Mouse (Mus musculus) c-Kit-negative CD71-positive TER-119-positive erythroid progenitor cells, embryonic 14.5 days (primary cell): ENCODE data around the gene Gm20708.
A peak's percentile ranks its signal among the peaks of the same experiment; 100 is the strongest.
"Not testable (repeated sequence)": the region's sequence is repeated elsewhere in the genome, so short reads cannot be mapped to it uniquely, and the experiment has no call there.

Experiments used
- DNase-seq: peaks from one replicate; pipeline ENCODE4 v3.0.0-alpha.2; 2013; ENCODE audit warnings: low read depth, low spot score

The Gm20708 gene

DNA sequence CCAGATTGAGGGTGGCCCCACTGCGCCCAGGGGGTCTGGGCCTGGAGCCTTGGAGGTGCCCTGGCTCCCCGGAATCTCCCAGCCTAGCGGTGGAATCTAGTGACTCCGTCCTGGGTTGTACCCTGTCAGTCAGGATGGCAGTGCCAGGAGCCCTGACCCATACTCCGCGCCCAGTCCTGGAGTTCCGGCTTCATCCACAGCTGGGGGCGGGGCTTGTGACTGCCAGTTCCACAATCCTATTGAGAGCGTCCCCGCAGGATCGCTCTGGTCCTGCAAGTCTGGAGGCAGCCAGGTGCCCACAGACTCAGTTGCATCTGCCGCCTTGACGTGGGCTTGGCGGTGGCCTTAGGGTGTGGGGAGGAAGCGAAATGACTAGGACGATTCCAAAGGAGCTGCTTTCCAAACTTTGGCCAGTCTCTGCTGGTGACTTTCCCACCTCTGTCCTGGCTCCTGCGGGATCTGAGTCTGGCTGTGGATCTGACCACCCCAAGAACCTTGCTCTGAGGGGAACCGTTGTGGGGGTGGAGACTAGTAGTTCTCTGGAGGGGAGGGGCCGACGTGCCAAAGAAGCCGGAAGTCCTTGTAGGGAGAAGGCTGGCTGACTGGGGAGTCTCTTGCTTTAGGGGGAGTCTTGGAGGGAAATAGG lies 1.1 kb downstream of the Gm20708 start:
- DNase-seq: peak; percentile 76

DNA sequence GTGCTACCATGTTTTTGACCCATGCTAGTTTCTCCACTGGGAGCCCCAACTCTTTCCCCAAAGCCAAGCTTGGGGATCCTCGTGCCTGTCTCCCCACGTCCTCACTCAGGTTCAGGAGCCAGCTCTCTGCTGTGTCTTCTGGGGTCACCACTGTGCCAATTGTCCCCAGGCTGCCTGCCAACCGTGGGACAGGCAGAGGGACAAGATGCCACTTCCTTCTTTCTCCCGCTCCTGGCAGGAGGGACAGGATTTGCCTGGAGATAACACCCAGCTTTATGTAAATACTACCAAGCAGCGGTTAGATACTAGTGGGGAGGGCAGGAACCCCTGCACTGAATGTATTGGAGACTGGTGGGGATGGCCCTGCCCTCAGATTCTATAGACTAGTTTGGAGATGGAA lies 4.4 kb downstream of the Gm20708 start:
- DNase-seq: no peak

DNA sequence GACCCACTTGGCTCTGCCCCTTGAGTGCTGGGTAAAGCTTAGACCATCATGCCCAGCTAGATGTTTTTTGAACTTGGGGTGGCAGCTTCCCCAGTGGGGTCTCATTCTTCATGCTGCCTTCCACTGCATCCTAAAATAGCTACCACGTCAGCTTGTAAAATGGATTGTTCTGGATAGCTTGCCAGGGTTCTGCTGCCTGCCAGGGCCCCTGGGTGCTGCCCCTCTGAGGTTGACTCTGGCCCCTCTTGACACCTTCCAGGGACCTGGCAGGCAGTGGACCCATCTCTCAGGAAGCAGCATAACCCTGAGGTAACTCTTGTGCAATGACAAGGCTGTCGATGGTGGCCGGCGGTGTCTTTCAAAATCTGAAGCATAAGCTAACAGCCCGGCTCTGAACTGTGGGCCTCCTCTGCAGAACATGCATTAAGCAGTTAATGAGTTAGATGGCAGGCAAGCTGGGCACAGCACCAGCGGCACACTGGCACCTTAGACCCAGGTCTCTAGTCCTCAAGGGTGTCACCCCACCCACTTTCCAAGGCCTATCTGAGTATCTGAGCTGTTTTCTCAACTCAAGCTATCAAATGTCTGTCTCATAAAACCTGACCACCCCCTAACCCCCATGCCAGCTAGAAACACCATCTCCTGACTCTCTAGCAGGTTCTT lies 5.4 kb downstream of the Gm20708 start:
- no peak for DNase-seq

DNA sequence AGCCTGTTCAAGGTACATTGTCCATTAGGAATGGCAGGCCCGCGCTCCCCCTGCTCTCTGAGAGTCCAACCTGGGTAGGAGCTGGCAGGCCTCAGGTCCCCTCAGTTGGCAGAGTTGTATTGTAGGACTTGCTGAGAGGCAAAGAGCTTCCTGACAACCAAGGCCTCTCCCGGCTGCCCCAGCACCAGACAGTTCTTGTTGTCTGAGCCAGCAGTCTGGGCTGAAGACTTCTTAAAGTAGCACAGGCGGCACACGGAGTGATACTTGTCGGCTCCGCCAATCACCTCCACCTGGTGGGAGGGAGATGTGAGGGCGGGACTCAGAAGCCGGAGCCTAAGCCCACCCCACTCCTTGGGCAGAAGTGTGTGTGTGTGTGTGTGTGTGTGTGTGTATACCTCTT lies 6.4 kb downstream of the Gm20708 start:
- DNase-seq: not testable (repeated sequence)

DNA sequence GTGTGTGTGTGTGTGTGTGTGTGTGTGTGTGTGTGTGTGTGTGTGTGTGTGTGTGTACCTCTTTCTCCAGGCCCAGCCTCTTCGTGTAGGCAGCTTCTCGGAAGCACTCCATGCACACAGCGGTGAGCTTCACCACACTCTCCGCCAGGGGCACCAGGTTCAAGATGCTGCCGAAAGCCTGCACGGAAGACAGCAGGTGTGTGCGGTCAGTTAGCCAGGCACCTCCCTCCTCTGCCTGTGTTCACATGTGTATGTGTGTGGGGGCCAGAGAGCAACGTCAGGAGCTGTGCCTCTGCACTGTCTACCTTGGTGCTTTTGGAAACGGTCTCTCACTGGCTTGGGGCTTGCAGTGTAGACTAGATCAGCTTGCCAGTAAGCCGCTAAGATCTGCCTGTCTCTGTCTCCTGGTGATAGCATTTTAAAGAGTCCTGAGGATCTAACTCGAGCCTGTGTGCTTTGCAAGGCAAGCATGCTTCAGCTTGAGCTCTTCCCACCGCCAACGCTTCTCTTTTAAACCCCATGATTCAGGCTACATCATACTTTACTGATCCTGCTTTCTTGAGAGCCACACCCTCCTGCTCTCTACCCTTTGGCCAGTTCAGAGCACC lies 7.0 kb downstream of the Gm20708 start:
- DNase-seq: no peak

DNA sequence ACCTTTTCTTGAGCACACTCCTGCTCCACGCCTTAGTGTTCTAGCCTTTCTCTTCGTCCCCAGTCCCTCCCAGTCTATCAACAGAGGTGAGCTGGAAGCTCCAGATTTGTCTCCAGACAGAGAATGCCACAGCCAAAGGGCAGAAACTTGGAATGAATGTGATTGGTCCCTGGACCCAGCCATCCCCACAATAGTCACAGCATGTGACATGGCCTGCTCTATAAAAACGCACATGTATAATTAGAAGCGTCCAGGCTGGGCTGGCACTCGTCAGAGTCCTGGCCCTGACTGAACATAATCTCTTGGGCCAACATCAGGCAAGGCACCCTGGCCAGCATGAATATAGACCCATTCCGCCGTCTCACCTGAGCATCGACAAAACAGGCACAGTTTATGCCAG lies 9.6 kb downstream of the Gm20708 start:
- no peak for DNase-seq

DNA sequence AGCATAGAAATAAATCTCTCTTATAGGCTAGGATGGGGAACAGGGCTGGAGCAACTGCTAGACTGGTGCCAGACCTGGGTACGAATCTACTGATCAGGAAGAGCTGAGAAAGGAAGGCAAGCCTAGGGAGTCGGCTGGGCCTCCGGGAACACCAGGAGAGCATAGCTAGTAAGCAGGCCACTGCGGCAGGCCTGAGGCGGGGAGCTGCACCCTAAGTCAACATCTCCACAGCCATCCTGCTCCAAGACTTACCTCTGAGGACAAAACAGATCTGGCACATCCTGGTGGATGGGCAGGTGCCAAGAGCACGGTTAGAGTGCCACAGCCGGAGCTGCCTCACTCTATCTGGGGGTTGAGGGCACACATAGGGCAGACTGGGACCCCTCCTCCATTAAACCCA lies 10.7 kb downstream of the Gm20708 start:
- DNase-seq: no peak

DNA sequence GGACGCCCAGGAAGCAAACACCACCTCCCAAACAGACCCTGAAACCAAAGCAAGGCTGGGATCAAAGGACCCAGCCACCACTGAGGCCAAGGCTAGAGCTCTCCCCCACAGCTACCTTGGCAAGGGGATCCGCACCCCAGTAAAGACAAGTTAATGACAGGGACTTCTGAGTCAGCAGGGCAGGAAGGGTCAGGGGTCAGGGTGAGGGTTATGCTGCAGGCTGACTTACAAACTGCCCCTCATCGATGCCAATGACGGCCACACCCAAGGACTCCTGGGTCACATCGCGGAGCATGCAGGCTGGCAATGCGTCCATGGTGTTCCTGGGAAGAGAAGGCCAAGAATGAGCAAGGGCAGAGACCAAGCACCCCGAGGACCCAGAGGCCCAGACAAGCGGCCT lies 12.4 kb downstream of the Gm20708 start:
- no peak for DNase-seq

DNA sequence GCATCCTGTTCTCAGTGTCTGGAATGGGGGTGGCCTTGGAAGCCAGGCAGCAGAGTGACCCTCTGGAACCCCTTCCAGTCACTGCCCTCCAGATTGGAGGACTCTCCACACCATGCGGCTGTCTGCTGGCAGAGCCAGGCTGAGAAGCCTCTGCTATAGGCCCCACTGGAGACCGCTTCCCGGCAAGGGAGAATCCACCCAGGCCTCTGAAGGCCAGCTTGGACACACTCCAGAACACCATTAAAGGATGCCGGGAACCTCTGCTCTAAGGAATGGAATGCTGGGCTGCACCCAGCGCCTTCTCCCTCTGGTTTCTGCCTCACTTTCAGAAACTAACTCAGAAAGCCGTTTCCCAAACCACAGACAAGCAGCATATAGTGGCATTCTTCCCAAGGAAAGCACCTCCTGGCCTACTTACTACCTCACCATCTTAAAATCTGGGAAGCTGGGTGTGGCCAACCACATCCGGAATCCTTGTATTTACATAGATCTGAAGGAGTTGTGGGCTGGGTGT lies 13.3 kb downstream of the Gm20708 start:
- DNase-seq: no peak

DNA sequence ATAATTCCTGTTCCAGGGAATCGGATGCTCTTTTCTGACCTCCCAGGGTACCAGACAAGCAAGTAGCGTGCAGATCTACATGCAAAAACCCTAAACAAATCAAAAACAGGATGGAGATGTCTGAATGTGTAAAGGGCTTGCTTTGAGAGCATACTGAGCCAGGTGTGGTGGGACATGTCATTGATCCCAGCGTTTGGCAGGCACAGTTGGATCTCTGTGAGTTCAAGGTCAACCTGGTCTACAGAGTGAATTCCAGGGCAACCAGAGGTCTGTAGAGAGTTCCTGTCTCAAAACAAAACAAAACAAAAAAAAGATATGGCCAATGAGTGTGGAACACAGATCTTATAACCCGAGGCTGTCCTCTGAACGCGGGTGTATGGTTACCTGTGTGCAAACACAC lies 13.9 kb downstream of the Gm20708 start:
- DNase-seq: no peak

DNA sequence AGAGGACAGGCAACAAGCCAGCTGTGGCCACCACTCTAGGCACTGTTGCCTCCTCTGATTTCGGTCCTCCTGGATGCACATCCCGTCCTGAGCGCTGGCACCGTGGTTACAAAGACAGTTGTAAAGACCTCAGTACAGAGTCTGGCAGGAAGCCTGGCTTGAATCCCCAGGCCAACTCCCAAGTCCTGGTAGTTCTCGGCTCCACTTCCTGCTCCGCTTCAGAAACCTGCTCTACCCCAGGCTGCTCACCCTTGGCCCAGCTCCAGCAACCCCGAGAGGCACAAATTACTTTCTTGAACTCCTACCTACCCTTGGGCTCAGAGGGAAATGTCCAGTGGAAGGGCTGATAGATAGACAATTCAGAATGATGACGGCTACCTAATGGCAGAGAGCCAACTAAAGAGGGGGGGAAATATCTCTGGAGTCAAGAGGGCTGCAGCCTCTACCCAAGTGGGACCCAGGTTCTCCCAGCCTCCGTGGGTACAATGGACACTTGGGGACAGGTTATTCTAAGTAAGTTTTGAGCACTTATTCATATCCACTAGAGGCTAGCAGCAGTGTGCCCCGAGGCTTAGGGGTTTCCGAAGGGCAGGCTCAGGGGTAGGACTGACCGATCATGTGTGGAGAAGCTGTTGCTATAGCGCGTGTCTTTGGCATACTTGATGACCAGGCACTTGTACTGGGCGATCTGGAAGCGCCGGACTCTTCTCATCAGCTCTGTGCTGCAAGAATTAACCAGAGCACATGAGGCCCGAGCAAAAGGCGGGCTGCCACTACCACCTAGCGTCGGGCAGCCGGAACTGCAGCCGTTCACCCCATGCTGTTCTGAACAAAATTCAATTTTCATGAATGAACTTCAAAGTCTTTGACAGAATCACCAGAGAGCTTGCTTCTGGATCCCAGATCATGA lies 14.8 kb downstream of the Gm20708 start:
- peak; percentile 78 for DNase-seq

DNA sequence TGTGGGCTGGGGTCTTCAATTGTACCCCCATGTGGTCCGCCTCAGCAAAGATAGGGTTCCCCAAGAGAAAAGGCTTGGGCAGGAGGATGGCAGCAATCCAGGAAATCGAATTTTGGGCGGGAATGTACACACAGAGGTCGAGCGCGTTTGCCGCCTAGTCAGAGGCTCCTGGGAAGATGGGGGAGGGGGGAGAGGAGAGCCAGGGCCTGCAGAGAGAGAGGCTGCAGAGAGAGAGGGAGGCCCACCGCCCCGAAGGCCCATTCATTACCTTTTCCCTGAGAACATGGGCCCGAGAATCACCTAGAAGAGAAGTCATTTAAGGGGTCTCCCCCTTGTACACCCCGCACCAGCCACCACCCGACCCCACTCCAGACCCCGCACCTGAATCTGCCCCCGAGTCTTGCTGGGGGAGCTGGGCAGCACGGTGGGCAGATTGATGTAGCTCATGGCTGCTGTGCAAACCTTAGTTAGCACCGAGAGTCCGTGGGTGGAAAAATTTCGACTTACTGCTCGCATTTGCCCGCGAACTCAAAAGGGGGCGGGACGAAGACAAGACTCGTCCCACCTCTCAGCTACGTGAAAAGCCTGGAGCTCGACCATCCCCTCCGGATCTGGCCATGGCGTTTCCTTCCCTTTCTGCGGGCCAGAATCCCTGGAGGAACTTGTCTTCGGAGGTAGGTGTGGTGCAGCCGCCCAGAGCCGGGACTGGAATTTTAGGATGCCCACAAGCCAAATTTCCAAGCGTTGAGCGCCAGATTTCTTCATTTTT lies 16.0 kb downstream of the Gm20708 start, which contains the start of the genes Afmid and Tk1:
Gene Afmid (plus strand): TSS at position 592 of the 769 bp plus-strand sequence.
Gene Tk1 (minus strand): TSS at position 760 of the 769 bp plus-strand sequence.
- DNase-seq: peak; percentile 65

DNA sequence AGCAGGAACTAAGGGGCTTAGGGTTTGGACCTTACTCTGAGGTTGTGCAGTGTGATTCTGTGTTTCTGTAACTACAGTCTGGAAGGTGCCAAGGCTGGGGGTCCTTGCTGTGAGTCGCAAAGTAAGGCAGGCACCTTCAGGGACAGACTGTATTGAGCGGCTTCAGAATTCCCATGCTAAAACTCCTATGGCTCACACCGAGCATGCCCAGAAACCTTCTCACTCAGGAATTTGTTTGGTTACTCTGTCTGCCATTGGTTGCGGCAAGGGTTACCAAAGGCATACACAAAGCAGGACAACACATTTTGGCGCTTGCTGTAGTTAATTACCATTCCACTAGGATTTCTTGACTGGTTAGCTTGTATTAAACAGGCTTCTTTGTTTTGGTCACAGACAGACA lies 16.7 kb downstream of the Gm20708 start:
- no peak for DNase-seq

DNA sequence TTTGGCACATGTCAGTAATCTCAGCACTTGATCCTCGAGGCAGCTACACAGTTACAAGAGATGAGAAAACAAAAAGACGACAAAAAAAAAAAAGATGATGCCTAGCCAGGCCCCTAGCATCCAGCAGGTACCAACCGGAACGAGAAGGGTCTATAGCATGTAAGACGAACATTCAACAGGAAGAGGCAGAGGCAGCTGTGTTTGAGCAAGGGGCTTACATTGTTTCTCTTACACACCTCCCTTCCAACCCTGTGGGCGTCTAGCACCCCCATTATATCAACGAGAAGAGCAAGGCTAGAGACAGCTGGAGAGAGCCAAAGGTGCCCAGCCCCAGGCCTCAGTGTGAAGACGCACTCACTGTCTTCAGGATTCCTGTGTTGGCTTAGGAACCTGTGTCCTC lies 17.4 kb downstream of the Gm20708 start:
- DNase-seq: no peak

DNA sequence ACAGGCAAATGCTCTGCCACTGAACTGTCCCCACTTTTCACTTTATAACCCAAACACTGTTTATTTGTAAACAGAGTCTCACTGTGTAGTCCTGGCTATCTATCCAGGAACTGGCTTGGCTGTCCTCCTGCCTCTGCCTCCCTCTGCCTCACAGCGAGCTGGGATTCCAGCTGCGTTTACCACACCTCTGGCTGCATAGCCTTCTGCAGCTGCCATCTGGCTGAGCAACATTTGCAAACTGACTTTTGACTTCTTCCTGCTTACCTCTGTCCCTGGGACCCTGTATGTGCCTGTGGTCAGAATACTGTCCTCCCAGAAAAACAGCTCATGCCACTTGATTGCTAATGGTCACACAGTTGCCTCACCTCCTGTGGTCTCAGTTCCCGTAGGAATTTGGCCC lies 17.9 kb downstream of the Gm20708 start:
- no peak for DNase-seq

DNA sequence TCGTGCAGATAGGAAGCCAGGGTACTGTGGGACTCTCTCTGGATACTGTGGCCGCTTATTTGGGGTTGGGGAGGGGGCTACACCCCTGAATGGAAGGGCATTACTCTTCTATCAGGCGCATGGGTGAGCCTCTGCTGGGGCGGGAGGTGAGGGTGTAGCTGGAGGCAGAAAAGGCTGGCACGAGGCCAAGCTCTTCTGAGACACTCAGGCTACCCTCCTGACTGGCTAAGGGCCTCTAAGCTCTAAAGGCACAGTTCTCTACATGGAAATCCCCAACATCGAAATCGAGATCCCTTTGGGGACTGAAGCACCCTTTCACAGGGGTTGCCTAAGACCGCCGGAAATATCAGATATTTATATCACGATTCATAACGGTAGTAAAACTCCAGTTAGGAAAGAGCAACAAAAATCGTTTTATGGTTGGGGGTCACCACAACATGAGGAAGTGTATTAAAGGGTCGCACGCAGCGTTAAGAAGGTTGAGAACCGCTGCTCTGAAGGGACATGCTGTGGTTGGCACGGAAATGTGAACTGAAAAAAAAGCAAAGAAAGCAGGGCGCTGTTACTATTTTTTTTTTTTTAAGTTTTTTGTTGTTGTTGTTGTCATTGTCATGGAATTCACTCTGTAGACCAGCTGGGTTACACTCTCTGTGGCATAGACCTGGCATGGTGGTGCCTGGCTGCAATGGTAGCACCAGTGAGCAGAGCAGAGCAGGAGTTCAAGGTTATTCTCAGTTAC lies 18.9 kb downstream of the Gm20708 start:
- DNase-seq: no peak

DNA sequence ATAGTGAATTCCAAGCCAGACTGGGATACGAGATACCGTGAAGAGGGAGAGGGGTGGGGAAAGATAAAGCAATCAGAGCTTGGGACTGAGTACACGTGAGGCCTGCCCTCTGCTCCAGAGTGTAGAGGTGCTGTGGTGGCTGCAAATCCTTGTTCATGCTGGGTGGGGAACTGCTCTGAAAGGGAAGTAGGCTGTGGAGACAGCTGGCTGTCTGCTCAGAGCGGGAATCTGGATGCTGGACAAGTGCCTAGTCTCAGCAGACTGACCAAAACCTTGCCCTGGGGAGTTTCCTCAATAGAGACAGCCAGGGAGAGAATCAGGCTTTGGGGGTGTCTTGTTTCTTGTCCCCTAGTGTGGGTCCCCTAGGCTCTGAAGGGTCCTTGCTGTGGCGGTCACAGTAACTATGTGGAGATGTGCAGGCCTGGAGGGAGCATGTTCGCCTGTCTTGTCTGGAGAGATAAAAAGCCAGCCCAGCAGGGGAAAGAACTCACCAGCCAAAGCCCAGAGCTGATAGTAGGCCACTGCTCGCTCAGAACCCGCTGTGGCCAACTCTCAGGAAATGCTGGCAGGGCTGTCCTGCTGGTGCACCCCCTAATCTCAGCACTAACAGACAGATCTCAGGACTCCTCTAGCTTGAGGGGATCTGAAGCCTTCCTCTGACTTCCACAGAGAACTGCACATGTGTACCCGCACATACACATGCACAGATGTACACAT lies 19.6 kb downstream of the Gm20708 start:
- no peak for DNase-seq

DNA sequence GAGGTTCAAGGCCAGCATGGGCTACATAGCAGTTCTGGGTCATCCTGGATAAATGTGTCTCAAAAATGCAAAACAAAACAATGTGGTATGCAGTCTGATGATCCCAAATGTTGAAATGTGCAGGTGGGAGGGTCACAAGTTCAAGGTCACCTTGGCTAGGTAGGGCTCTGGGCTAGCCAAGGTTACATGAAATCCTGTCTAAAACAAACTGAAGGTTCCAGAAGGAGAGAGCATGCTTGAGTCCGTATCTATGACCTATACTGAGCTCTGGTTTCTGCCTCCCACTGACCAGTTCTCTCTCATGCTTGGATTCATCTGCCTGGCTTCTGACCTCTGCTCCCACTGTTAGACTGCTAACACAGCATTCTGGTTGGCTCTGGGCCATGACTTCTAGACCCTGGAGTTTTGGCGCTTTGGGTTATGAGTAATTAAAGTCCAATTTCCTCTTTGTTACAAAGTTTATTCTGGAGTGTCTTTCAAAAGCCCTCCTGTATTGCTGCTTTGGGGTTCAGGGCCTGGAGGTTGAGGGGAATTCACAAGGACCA lies 20.3 kb downstream of the Gm20708 start:
- DNase-seq: no peak

DNA sequence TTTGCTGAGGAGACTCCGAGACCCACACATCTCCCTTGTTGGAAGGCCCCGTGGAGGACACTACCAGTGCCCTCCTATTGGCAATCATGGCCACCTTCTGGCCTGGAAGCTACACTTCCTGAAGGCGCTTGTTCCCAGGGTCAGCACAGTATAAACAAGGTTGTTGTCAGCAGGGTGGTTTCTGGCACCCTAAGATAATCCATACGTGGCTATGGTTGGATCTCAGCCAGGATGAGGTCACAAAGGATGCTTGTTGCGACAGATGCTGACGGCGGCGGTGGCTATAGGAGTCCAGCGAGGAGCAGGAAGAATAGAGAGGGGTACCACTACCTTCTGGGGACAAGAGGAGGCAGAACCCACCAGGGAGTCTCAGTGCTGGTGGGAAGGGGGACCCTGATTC lies 20.9 kb downstream of the Gm20708 start:
- no peak for DNase-seq
